Mouse (Mus musculus) left cerebral cortex, adult 2 months (tissue): ENCODE measurements around the gene Dnajc13. TPM values are rescaled to one million over a fixed set of nuclear protein-coding genes. Genes with fewer than 3 reads are reported as not detected.
A peak's percentile ranks its signal among the peaks of the same experiment; 100 is the strongest.

ENCODE experiments used
- DNase-seq, 2 experiments: peaks; one replicate each; pipeline ENCODE4 v3.0.0; 2021 to 2022; ENCODE audit warnings: low spot score in 2 of 2, mixed read lengths in 1 of 2; ENCODE audit errors: extremely low spot score in 1 of 2
- H3K27ac ChIP-seq: fragments of 200-600 bp; 2 replicates; pipeline ENCODE4 v1.8.1; 2022
- H3K4me3 ChIP-seq: fragments of 200-600 bp; 2 replicates; pipeline ENCODE4 v1.8.1; 2022
- CTCF ChIP-seq: fragments of 200-600 bp; IDR thresholded peaks from 2 replicates; pipeline ENCODE4 v1.8.1; 2022; ENCODE audit warnings: antibody characterized with exemption, mild to moderate bottlenecking, moderate library complexity
- intact Hi-C: fragments of 180-260 bp; cut with DNase I; formaldehyde crosslinking; loops from one replicate; pipeline ENCODE4 v1.15.1; 2025
- total RNA-seq, 2 experiments: library from RNA; stranded (reverse); gene quantifications; 2 replicates each; pipeline ENCODE4 v1.2.3; 2021

Dnajc13 gene
- total RNA-seq, 2 experiments from 2014 or later, result 73.4 to 76.2 TPM

- Histone ChIP-seq H3K4me3 (no peak overlapping the region), H3K27ac (no peak overlapping the region)
- no peak for DNase-seq
- intact Hi-C loops, result no loop called here
- TF ChIP-seq CTCF, result no peak
Observed at GRCm38 (mm10) chr9:104142805-104143204, 119.9 kb downstream of the Dnajc13 start.

- no peak for TF ChIP-seq CTCF
- Histone ChIP-seq H3K4me3 (no peak overlapping the region), H3K27ac (no peak overlapping the region)
- DNase-seq, result no peak
- intact Hi-C loops, result no loop called here
Observed at GRCm38 (mm10) chr9:104140351-104140750, 122.4 kb downstream of the Dnajc13 start.

GRCm38 (mm10) chr9:104130141-104130755 lies 132.5 kb downstream of the Dnajc13 start:
- no peak overlapping the region for H3K27ac ChIP-seq
- no peak for DNase-seq
- no peak overlapping the region for H3K4me3 ChIP-seq
- TF ChIP-seq CTCF, result no peak
- intact Hi-C loops, result no loop called here

- no peak for TF ChIP-seq CTCF
- peak in 1 of 2 experiments; percentile 20 for DNase-seq
- Histone ChIP-seq H3K27ac (peak overlapping the region; percentile 37; the same call in 1 of the 2 replicates), H3K4me3 (no peak overlapping the region)
- intact Hi-C loops, result no loop called here
Observed at GRCm38 (mm10) chr9:104128110-104128509, 134.6 kb downstream of the Dnajc13 start.

- Histone ChIP-seq H3K27ac (peak within 1 kb of the TSS; percentile 37; the same call in 1 of the 2 replicates), H3K4me3 (no peak within 1 kb of the TSS)
- intact Hi-C loops, result no loop called here
- TF ChIP-seq CTCF, result no peak
- DNase-seq, result no peak
Observed at GRCm38 (mm10) chr9:104126833-104127232, 135.9 kb downstream of the Dnajc13 start, which contains the start of gene Ackr4. Ackr4 (minus strand) TSS chr9:104126933.

- Histone ChIP-seq H3K4me3 (no peak overlapping the region), H3K27ac (no peak overlapping the region)
- no peak for DNase-seq
- intact Hi-C loops, result no loop called here
- TF ChIP-seq CTCF, result no peak
Observed at GRCm38 (mm10) chr9:104123622-104124021, 139.1 kb downstream of the Dnajc13 start.

- no peak for TF ChIP-seq CTCF
- DNase-seq, result no peak
- intact Hi-C loops, result no loop called here
- Histone ChIP-seq H3K27ac (no peak overlapping the region), H3K4me3 (no peak overlapping the region)
Observed at GRCm38 (mm10) chr9:104123101-104123500, 139.6 kb downstream of the Dnajc13 start.

- TF ChIP-seq CTCF, result no peak
- no peak overlapping the region for H3K27ac ChIP-seq
- H3K4me3 ChIP-seq, result no peak overlapping the region
- DNase-seq, result no peak
- intact Hi-C loops, result no loop called here
Observed at GRCm38 (mm10) chr9:104109151-104109550, 153.6 kb downstream of the Dnajc13 start.

- H3K27ac ChIP-seq, result no peak overlapping the region
- intact Hi-C loops, result no loop called here
- H3K4me3 ChIP-seq, result no peak overlapping the region
- no peak for TF ChIP-seq CTCF
- DNase-seq, result no peak
Observed at GRCm38 (mm10) chr9:104108571-104109143, 154.1 kb downstream of the Dnajc13 start.

GRCm38 (mm10) chr9:104107482-104107881 lies 155.2 kb downstream of the Dnajc13 start:
- no peak for DNase-seq
- intact Hi-C loops, result no loop called here
- no peak for TF ChIP-seq CTCF
- Histone ChIP-seq H3K4me3 (no peak overlapping the region), H3K27ac (no peak overlapping the region)

- no peak for TF ChIP-seq CTCF
- intact Hi-C loops, result no loop called here
- Histone ChIP-seq H3K4me3 (no peak overlapping the region), H3K27ac (no peak overlapping the region)
- no peak for DNase-seq
Observed at GRCm38 (mm10) chr9:104106930-104107329, 155.8 kb downstream of the Dnajc13 start.

GRCm38 (mm10) chr9:104104986-104105385 lies 157.7 kb downstream of the Dnajc13 start:
- no peak for TF ChIP-seq CTCF
- Histone ChIP-seq H3K27ac (no peak overlapping the region), H3K4me3 (no peak overlapping the region)
- intact Hi-C loops, result no loop called here
- no peak for DNase-seq

- no peak overlapping the region for H3K4me3 ChIP-seq
- no peak for TF ChIP-seq CTCF
- H3K27ac ChIP-seq, result no peak overlapping the region
- intact Hi-C loops, result no loop called here
- DNase-seq, result no peak
Observed at GRCm38 (mm10) chr9:104102901-104103300, 159.8 kb downstream of the Dnajc13 start.
